Mouse (Mus musculus) ovary, postnatal 10 days (tissue): ENCODE measurements at regions not wholly inside any gene's neighbourhood (a gene's known extent, or its start where the extent isn't known, plus 50 kb on each side); places are given as distances from the start of the nearest gene placed in this dataset.

Source experiments
- DNase-seq: peaks from one replicate; pipeline ENCODE4 v3.0.0; 2022; ENCODE audit warnings: low spot score

- no peak for DNase-seq
Measured at GRCm38 (mm10) chr4:7092957-7093356, 1145.9 kb downstream of the Car8 start.

- no peak for DNase-seq
Measured at GRCm38 (mm10) chr4:7091201-7091814, 1147.5 kb downstream of the Car8 start.
